Mouse (Mus musculus): ENCODE results near the gene Nsa2. TPM values are rescaled to one million over a fixed set of nuclear protein-coding genes. Genes with fewer than 3 reads are reported as not detected.

Gene Nsa2
- total and polyA plus RNA-seq, 3 experiments = 130 to 245 (median 200) TPM

GRCm38 (mm10) chr13:97095726-97096125, 42.0 kb downstream of the Nsa2 start:
- Histone ChIP-seq H3K4me3 (ENCODE audit: control insufficient read depth in 1 of 2, insufficient read depth in 1 of 2, low read depth in 2 of 2, low read length in 2 of 2) (no peak overlapping the region), H3K79me2 (ENCODE audit: control insufficient read depth, insufficient read depth, low read length, poor library complexity) (no peaks in the 10 kb centered on the region), H3K36me3 (ENCODE audit: control insufficient read depth in 1 of 2, insufficient read depth in 2 of 2, low read length in 2 of 2) (no peaks in the 10 kb centered on the region), H3K27ac (ENCODE audit: control insufficient read depth, low read depth, low read length) (no peak overlapping the region), H3K9me3 (replicated peaks; ENCODE audit: insufficient read depth, low read length) (no peaks in the 10 kb centered on the region), H3K27me3 (ENCODE audit: control insufficient read depth in 1 of 2, insufficient read depth in 2 of 2, low read length in 2 of 2) (no peaks in the 10 kb centered on the region; a peak in 2 of 4 replicates), H3K4me1 (ENCODE audit: control insufficient read depth in 1 of 2, insufficient read depth in 2 of 2, low read length in 2 of 2) (no peaks in the 10 kb centered on the region), H3K9ac (ENCODE audit: control insufficient read depth, low read depth, low read length, poor library complexity, severe bottlenecking) (no peak overlapping the region)
- peak; percentile 9 for DNase-seq (ENCODE audit: low read depth, low spot score)
- TF ChIP-seq MAZ (IDR thresholded peaks at IDR 0.05; ENCODE audit: low read depth, low read length) = no peak
- TF ChIP-seq RAD21 (IDR thresholded peaks at IDR 0.05; ENCODE audit: low read depth, low read length) = peak; percentile 18; the same call in 1 of the 2 replicates
- no peak for TF ChIP-seq RCOR1 (IDR thresholded peaks at IDR 0.05; ENCODE audit: low read depth, low read length)
- no peak for TF ChIP-seq TBP (IDR thresholded peaks at IDR 0.05; ENCODE audit: low read depth, low read length)
- no peak for TF ChIP-seq MYC (IDR thresholded peaks at IDR 0.05; ENCODE audit: low read depth, low read length)
- no peak for TF ChIP-seq HCFC1 (IDR thresholded peaks at IDR 0.05; ENCODE audit: low read depth, low read length)
- TF ChIP-seq MYB (IDR thresholded peaks at IDR 0.05; ENCODE audit: low read depth, low read length) = no peak
- TF ChIP-seq SMC3 (IDR thresholded peaks at IDR 0.05; ENCODE audit: low read depth, low read length) = 0 out of 2 replicates have a peak, but pooled peaks have one; percentile 5
- no peak for TF ChIP-seq ETS1 (IDR thresholded peaks at IDR 0.05; ENCODE audit: low read depth, low read length)
- TF ChIP-seq ELF1 (IDR thresholded peaks at IDR 0.05; ENCODE audit: low read depth, low read length) = no peak
- TF ChIP-seq NRF1 (IDR thresholded peaks at IDR 0.05; ENCODE audit: insufficient read depth, low read depth, low read length, poor library complexity, severe bottlenecking) = no peak
- no peak for TF ChIP-seq MEF2A (IDR thresholded peaks at IDR 0.05; ENCODE audit: extremely low read depth, insufficient replicate concordance, low read depth, low read length, poor library complexity, severe bottlenecking)
- TF ChIP-seq UBTF (IDR thresholded peaks at IDR 0.05; ENCODE audit: borderline replicate concordance, insufficient read depth, low read depth, low read length) = no peak
- TF ChIP-seq CTCF (IDR thresholded peaks at IDR 0.05 in 2 of 3, conservative IDR thresholded peaks at IDR 0.05 in 1 of 3; ENCODE audit: control insufficient read depth in 1 of 3, insufficient read depth in 1 of 3, low read depth in 2 of 3, low read length in 3 of 3, poor library complexity in 1 of 3, severe bottlenecking in 1 of 3) = peak in 1 of 3 experiments; percentile 16; a peak in 2 of 6 replicates

- Histone ChIP-seq H3K4me1 (ENCODE audit: control insufficient read depth in 1 of 2, insufficient read depth in 2 of 2, low read length in 2 of 2) (no peaks in the 10 kb centered on the region), H3K27ac (ENCODE audit: control insufficient read depth, low read depth, low read length) (no peak overlapping the region), H3K27me3 (ENCODE audit: control insufficient read depth in 1 of 2, insufficient read depth in 2 of 2, low read length in 2 of 2) (no peaks in the 10 kb centered on the region; a peak in 2 of 4 replicates), H3K4me3 (ENCODE audit: control insufficient read depth in 1 of 2, insufficient read depth in 1 of 2, low read depth in 2 of 2, low read length in 2 of 2) (no peak overlapping the region), H3K9me3 (replicated peaks; ENCODE audit: insufficient read depth, low read length) (no peaks in the 10 kb centered on the region), H3K36me3 (ENCODE audit: control insufficient read depth in 1 of 2, insufficient read depth in 2 of 2, low read length in 2 of 2) (no peaks in the 10 kb centered on the region), H3K79me2 (ENCODE audit: control insufficient read depth, insufficient read depth, low read length, poor library complexity) (no peaks in the 10 kb centered on the region), H3K9ac (ENCODE audit: control insufficient read depth, low read depth, low read length, poor library complexity, severe bottlenecking) (no peak overlapping the region)
- no peak for DNase-seq (ENCODE audit: low read depth, low spot score)
- TF ChIP-seq EP300 (IDR thresholded peaks at IDR 0.05; ENCODE audit: low read depth in 1 of 2, low read length in 2 of 2) (no peak), USF1 (IDR thresholded peaks at IDR 0.05; ENCODE audit: low read depth, low read length) (no peak), MEF2A (IDR thresholded peaks at IDR 0.05; ENCODE audit: extremely low read depth, insufficient replicate concordance, low read depth, low read length, poor library complexity, severe bottlenecking) (no peak), E2F4 (IDR thresholded peaks at IDR 0.05; ENCODE audit: borderline replicate concordance, low read depth, low read length) (no peak), CHD1 (IDR thresholded peaks at IDR 0.05; ENCODE audit: low read depth, low read length) (no peak), NELFE (IDR thresholded peaks at IDR 0.05; ENCODE audit: low read depth, low read length) (no peak), TAL1 (IDR thresholded peaks at IDR 0.05; ENCODE audit: low read length) (no peak), MAZ (IDR thresholded peaks at IDR 0.05; ENCODE audit: low read depth, low read length) (no peak), POLR2AphosphoS2 (IDR thresholded peaks at IDR 0.05; ENCODE audit: low read length) (no peak), MXI1 (IDR thresholded peaks at IDR 0.05; ENCODE audit: low read depth, low read length) (no peak), RAD21 (IDR thresholded peaks at IDR 0.05; ENCODE audit: low read depth, low read length) (no peak)
Observed at GRCm38 (mm10) chr13:97088183-97088582, 49.6 kb downstream of the Nsa2 start.

Data from MEL (cell line).